Mouse (Mus musculus) MEL (cell line): ENCODE measurements around the gene Trap1.

Experiments used
- ETS1 ChIP-seq: IDR thresholded peaks from 2 replicates; pipeline ENCODE4 v1.6.1; 2012; ENCODE audit warnings: low read depth, mild to moderate bottlenecking, inconsistent platforms, low read length, improper control_type of control experiment, moderate library complexity
- MAX ChIP-seq: IDR thresholded peaks from 2 replicates; pipeline ENCODE4 v1.6.1; 2011; ENCODE audit warnings: low read length, improper control_type of control experiment
- MAZ ChIP-seq: IDR thresholded peaks from 2 replicates; pipeline ENCODE4 v1.6.1; 2012; ENCODE audit warnings: low read depth, mild to moderate bottlenecking, inconsistent platforms, low read length, improper control_type of control experiment

- TF ChIP-seq MAZ (no peak), ETS1 (no peak), MAX (no peak)
Measured at GRCm38 (mm10) chr16:4052601-4053000, 25.0 kb downstream of the Trap1 start.
